Mouse (Mus musculus): ENCODE results near the gene Mob3c. TPM values are rescaled to one million over a fixed set of nuclear protein-coding genes. Genes with fewer than 3 reads are reported as not detected.

The Mob3c gene
- polyA plus RNA-seq, 1 experiment from 2014 or later = 15.7 TPM

GRCm38 (mm10) chr4:115881183-115881582, 53.3 kb downstream of the Mob3c start:
- no peak overlapping the region for H3K27ac ChIP-seq (ENCODE audit: low read length)
- H3K4me1 ChIP-seq (ENCODE audit: control insufficient read depth, insufficient read depth, low read length) = no peaks in the 10 kb centered on the region
- H3K36me3 ChIP-seq (ENCODE audit: control insufficient read depth, insufficient read depth, low read length) = no peaks in the 10 kb centered on the region
- no peaks in the 10 kb centered on the region for H3K9me3 ChIP-seq (ENCODE audit: control insufficient read depth, low read length)
- H3K4me2 ChIP-seq (ENCODE audit: low read depth, low read length) = no peak overlapping the region
- no peak overlapping the region for H3K9ac ChIP-seq (ENCODE audit: low read depth, low read length)
- no peak overlapping the region for H3K4me3 ChIP-seq (ENCODE audit: low read length)
- no peak for ATAC-seq
- 16% methylated on average over 1 of the region's 1 CpGs for WGBS
- H3K27me3 ChIP-seq (replicated peaks; ENCODE audit: control insufficient read depth, insufficient read depth, low read length) = no peaks in the 10 kb centered on the region

- Histone ChIP-seq H3K36me3 (ENCODE audit: control insufficient read depth, insufficient read depth, low read length) (no peaks in the 10 kb centered on the region), H3K4me2 (ENCODE audit: low read depth, low read length) (no peak overlapping the region), H3K27ac (ENCODE audit: low read length) (no peak overlapping the region), H3K4me3 (ENCODE audit: low read length) (no peak overlapping the region), H3K9ac (ENCODE audit: low read depth, low read length) (no peak overlapping the region), H3K9me3 (ENCODE audit: control insufficient read depth, low read length) (no peaks in the 10 kb centered on the region), H3K27me3 (replicated peaks; ENCODE audit: control insufficient read depth, insufficient read depth, low read length) (no peaks in the 10 kb centered on the region), H3K4me1 (ENCODE audit: control insufficient read depth, insufficient read depth, low read length) (no peaks in the 10 kb centered on the region)
- WGBS = 53% methylated on average over 4 of the region's 4 CpGs
- ATAC-seq = no peak
Measured at GRCm38 (mm10) chr4:115882195-115882594, 54.3 kb downstream of the Mob3c start.

- Histone ChIP-seq H3K4me3 (ENCODE audit: low read length) (no peak within 1 kb of the TSS), H3K27me3 (replicated peaks; ENCODE audit: control insufficient read depth, insufficient read depth, low read length) (no peaks in the 10 kb centered on the region), H3K27ac (ENCODE audit: low read length) (no peak within 1 kb of the TSS), H3K4me1 (ENCODE audit: control insufficient read depth, insufficient read depth, low read length) (no peaks in the 10 kb centered on the region), H3K9me3 (ENCODE audit: control insufficient read depth, low read length) (no peaks in the 10 kb centered on the region), H3K9ac (ENCODE audit: low read depth, low read length) (no peak within 1 kb of the TSS), H3K4me2 (ENCODE audit: low read depth, low read length) (no peak within 1 kb of the TSS), H3K36me3 (ENCODE audit: control insufficient read depth, insufficient read depth, low read length) (no peaks in the 10 kb centered on the region)
- no peak for ATAC-seq
- 63% methylated on average over 6 of the region's 6 CpGs for WGBS
Measured at GRCm38 (mm10) chr4:115884022-115884421, 56.1 kb downstream of the Mob3c start, which contains the start of gene Kncn. Gene Kncn, plus strand, starts transcription at chr4:115884400.

Other genes with a start within 250 kb of the Mob3c start
- gene Cyp4a32, start 227.1 kb upstream of the Mob3c start, polyA plus RNA-seq (2015; fragmentation: Nextera tagmentation; extraction: Ambion mirVana) = not detected in 2 replicates
- gene Cyp4b1, start 180.4 kb upstream of the Mob3c start, polyA plus RNA-seq (2015; fragmentation: Nextera tagmentation; extraction: Ambion mirVana) = 2.1 and 2.4 TPM in 2 replicates
- 32.9 and 33.3 TPM in 2 replicates for gene Efcab14, start 90.3 kb upstream of the Mob3c start, polyA plus RNA-seq (2015; fragmentation: Nextera tagmentation; extraction: Ambion mirVana)
- gene Tex38, start 47.1 kb upstream of the Mob3c start, polyA plus RNA-seq (2015; fragmentation: Nextera tagmentation; extraction: Ambion mirVana) = 0.23 and 0.34 TPM in 2 replicates
- gene Atpaf1, start 43.3 kb upstream of the Mob3c start, polyA plus RNA-seq (2015; fragmentation: Nextera tagmentation; extraction: Ambion mirVana) = 47.5 and 52.8 TPM in 2 replicates
- gene Mknk1, start 11.1 kb downstream of the Mob3c start, polyA plus RNA-seq (2015; fragmentation: Nextera tagmentation; extraction: Ambion mirVana) = 29.4 and 30.1 TPM in 2 replicates
- not detected in 2 replicates for gene Kncn, start 56.3 kb downstream of the Mob3c start, polyA plus RNA-seq (2015; fragmentation: Nextera tagmentation; extraction: Ambion mirVana)
- gene 6430628N08Rik, start 62.6 kb downstream of the Mob3c start, polyA plus RNA-seq (2015; fragmentation: Nextera tagmentation; extraction: Ambion mirVana) = not detected in 2 replicates
- not detected in 2 replicates for gene Dmbx1, start 111.8 kb downstream of the Mob3c start, polyA plus RNA-seq (2015; fragmentation: Nextera tagmentation; extraction: Ambion mirVana)
- 83.7 and 108 TPM in 2 replicates for gene Faah, start 189.8 kb downstream of the Mob3c start, polyA plus RNA-seq (2015; fragmentation: Nextera tagmentation; extraction: Ambion mirVana)
- gene Nsun4, start 225.8 kb downstream of the Mob3c start, polyA plus RNA-seq (2015; fragmentation: Nextera tagmentation; extraction: Ambion mirVana) = 39.8 and 41.7 TPM in 2 replicates
- 745 and 751 TPM in 2 replicates for gene Uqcrh, start 247.0 kb downstream of the Mob3c start, polyA plus RNA-seq (2015; fragmentation: Nextera tagmentation; extraction: Ambion mirVana)
- 77.4 and 79.3 TPM in 2 replicates for gene Lrrc41, start 247.2 kb downstream of the Mob3c start, polyA plus RNA-seq (2015; fragmentation: Nextera tagmentation; extraction: Ambion mirVana)

Data from intestine, embryonic 16.5 days (tissue).